Mouse (Mus musculus): ENCODE measurements around the gene Tshz2.

The Tshz2 gene

GRCm38 (mm10) chr2:170045896-170046295, 413.1 kb downstream of the Tshz2 start:
- DNase-seq (ENCODE audit: low read depth, low spot score), result peak; percentile 24

- no peak for DNase-seq (ENCODE audit: low read depth, low spot score)
These were observed 413.7 kb downstream of the Tshz2 start for GRCm38 (mm10) chr2:170046371-170047145.

- no peak for DNase-seq (ENCODE audit: low read depth, low spot score)
These were observed 416.0 kb downstream of the Tshz2 start for GRCm38 (mm10) chr2:170048831-170049230.

- DNase-seq (ENCODE audit: low read depth, low spot score), result no peak
These were observed 417.8 kb downstream of the Tshz2 start for GRCm38 (mm10) chr2:170050651-170051050.

DNA sequence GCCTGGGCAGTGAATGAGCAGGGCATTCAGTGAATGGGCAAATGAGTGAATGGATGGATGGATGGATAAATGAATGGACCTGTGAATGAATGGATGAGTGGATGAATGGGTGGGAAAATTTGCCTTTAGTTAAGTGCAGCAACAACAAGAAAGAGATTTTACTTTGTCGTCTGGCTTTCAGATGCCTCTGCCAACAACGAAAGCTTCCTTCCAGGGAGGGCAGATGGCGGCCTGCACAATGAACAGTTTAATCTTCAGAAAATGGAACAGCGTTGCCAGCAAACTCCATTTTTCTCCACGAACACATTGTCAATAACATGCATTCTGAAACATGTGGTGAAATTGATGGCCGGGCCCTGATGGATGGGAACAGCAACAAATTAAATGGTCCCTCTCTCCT, 418.6 kb downstream of the Tshz2 start:
- DNase-seq (ENCODE audit: low read depth, low spot score), result no peak

- no peak for DNase-seq (ENCODE audit: low read depth, low spot score)
These were observed 422.1 kb downstream of the Tshz2 start for GRCm38 (mm10) chr2:170054943-170055342.

- DNase-seq (ENCODE audit: low read depth, low spot score), result peak; percentile 74
These were observed 422.6 kb downstream of the Tshz2 start for GRCm38 (mm10) chr2:170055413-170055812.

DNA sequence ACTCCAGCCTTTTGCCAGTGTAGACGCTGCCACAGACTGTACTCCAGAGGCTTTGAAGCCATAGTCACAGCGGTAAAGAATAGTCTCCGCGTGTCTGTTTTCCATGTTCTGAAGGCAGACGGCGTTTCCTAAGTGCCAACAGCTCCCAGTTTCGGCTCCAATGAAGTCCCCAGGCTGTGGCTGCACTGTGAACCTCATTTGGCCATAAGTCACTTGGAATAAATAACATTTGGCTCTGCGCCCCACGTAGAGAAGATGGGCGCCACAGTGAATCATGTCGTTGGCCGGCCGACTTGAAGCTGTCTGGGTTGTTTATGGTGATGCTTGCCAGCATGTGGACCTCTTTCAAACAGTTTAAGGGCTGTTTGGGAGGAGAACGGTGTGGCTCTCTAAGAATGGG, 426.0 kb downstream of the Tshz2 start:
- DNase-seq (ENCODE audit: low read depth, low spot score), result no peak

- peak; percentile 56 for DNase-seq (ENCODE audit: low read depth, low spot score)
These were observed 427.3 kb downstream of the Tshz2 start for GRCm38 (mm10) chr2:170060066-170060465.

DNA sequence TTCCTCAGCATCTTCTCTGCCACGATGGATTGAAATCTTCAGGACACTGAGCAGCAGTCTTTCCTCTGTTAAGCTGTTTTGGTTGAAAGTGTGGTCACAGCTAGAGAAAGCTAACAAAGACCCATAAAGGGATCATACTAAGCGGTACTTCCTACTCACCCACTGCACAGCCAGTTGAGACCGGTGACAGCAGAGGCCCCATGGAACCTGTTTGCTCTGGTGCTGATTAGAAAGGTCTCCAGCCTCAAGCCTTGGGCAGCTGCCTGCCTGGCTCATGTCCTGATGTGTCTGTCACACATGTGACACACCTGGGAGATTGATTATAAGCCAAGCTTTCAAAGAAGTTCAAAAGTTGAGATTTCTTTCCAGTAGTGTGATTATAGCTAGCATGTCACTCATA, 429.6 kb downstream of the Tshz2 start:
- DNase-seq (ENCODE audit: low read depth, low spot score), result no peak

DNA sequence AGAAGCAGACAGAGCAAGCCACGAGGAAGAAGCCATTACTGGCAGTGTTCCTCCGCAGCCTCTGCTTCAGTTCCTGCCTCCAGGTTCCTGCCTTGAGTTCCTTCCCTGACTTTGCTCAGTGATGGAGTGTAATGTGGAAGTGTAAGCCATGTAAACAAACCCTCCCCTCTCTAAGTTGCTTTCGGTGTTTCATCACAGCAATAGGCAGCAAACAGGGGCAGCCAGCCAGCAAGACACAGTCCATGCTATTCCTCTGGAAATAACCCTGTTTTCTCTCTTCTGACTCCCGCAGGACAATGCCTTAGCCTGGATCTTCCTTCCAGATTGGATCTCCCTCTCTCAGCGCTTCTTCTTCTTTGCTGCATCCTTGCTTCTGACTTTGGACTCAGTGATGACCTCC, 437.2 kb downstream of the Tshz2 start:
- DNase-seq (ENCODE audit: low read depth, low spot score), result no peak

DNA sequence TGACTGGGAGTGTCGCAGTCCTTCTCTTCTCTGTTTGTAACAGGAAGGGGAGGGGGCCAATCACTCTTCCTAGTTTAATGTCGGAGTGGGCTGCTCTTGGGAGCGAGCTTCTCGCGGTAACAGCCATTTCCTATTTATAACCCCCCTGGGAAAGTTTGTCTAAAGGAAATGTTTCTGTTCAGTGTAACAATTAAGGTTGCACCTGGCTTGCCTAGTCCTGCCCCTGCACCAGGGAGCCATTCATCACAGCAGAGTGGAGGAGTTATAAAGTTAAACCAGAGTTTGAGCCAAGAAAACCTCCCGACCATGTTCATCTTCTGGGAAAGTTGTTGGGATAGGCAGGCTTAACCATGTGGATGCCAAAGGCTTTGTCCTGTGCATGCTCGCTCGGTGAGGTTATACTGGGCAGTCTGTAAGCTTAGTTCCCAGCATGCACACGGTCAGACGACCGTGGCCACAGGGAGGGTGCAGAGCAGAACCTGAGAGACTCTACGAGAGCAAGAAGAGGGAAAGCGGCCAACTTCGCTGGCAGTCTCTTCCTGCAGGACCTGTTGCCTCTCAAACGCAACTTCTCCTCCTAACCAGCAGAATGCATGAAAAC, 437.9 kb downstream of the Tshz2 start:
- DNase-seq (ENCODE audit: low read depth, low spot score), result no peak

DNA sequence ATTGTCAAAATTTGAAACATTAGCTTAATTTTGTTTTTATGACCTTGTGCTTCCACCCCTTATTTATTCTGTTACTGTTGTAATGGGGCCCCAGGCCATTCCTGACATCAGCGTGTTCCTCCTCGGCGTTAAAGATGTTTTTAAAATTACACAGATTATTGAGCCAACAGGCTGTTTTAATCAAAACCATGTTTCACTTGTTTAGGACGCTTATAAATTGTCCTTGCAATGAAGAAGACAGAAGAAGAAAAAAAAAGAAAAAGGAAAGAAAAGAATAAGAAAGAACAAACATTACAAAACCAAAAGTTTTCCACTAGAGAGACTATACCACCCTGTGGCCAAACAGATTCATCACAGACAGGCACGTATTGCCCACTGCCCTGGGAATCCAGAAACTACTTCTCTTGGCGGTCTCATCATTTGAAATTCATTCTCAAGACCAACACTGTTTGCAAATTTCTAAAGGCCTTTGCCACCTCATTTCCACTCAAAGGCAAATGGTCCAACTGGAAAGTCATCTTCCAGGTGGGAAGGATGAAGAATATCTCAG, 444.2 kb downstream of the Tshz2 start:
- DNase-seq (ENCODE audit: low read depth, low spot score), result no peak

DNA sequence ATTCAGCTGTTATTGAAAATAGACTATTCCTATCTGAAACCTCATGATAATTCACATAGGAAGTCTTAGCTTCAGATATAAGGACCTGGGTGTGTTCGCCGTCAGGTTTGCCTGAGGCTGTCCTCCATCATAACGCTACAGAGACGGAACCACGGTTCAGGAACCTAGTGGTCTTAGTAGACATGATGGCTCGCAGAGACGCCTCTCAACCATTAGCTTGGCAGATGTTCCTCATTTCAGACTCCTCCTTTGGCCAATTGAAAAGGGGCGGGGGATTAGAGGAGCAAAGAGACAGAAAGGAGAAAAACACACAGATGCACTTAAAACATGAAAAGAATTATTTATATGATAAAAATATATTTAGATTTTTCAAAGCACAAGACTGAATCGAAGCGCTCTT, 445.2 kb downstream of the Tshz2 start:
- no peak for DNase-seq (ENCODE audit: low read depth, low spot score)

- no peak for DNase-seq (ENCODE audit: low read depth, low spot score)
These were observed 445.7 kb downstream of the Tshz2 start for GRCm38 (mm10) chr2:170078442-170079017.

DNA sequence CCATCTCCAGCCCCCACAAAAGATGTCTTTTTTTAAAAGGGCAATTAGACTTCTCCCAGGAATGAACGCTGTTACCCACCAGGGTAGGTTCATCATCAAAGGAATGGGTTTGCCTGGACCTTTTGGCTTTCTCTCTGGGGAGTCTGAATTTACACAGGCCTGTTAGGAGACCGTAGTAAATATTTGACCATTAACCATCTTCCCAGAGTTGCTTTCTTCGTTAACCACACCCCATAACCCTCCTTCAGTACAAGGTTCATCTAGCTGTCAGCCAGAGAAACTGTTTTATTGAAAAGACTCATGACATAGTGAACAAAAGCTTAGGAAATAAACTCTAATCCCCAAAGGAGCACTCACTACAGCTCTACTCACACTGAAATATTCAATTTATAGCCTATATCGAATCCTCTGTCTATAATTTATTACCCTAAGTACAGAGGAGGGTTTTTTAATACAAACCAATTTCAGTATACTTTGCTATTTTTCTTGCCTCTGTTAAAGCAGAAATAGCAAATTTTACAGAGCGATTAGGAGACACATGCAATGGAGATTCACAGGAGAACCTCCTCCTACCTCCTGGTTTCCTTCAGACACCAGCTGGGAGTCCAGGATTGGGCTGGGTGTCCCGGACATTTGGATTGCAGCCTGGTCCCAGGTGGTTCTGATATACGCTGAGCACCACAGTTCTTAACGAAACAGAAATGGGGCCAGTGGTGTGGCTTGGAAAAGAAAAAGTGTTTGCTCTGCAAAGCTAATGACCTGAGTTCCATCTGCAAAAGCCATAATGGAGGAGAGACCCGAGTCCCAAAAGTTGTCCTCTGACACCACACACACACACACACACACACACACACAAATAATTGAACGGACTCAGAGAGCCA, 459.0 kb downstream of the Tshz2 start:
- no peak for DNase-seq (ENCODE audit: low read depth, low spot score)

DNA sequence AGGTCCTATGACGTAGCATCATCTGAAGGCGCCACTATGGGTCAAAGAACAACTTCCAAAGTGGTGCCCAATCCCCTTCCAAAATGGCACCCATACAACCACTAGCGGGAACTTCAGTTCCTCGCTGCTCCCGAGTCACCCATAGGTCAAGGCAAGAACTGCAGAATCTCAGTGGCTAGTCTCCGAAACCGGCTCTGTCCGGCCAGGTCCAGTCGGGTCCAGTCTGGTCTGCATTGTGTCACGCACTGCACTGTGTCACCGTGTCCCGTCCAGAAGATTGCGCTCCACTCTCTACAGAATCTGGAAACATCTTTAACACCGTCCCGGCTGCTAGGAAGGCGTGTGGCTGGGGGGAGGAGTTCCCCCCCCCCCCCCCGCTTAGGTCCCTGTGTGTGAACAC, 461.4 kb downstream of the Tshz2 start:
- DNase-seq (ENCODE audit: low read depth, low spot score), result no peak

DNA sequence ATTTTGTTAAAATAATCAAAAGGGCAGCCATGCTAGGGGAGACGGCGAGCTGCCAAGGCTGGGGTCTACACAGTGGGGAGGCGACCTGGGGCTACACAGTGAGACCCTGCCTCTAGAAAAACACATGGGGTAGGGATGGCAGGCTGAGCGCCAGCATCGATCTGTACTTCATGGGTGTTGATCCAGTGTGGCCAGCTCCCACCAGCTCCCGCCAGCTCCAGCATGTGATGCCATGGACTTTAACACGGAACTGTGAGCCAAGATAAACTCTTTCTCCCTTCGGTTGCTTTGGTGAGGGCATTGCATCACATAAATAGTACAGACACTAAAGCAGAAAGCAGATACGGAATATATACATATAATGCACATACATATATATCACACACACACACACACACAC, 462.1 kb downstream of the Tshz2 start:
- no peak for DNase-seq (ENCODE audit: low read depth, low spot score)

DNA sequence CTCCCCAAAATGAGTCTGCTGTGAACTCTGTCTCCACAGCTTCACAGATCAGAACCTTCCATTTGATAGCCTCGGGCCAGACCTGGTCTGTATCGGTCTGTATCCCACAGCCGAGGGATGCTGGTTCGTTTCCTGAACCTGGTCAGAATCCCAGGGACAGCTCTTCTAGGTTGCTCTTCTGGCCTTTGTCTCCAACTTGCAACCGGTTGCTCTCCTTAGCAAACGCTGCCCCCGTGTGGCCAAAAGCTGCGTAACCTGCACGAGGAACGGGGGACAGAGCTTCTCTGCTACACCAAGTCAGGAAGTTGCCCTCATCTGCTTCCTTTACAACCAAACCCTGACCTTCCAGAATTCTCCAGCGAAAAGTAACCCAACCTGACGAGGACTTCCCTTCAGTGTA, 468.3 kb downstream of the Tshz2 start:
- DNase-seq (ENCODE audit: low read depth, low spot score), result peak; percentile 89

- peak; percentile 52 for DNase-seq (ENCODE audit: low read depth, low spot score)
These were observed 469.1 kb downstream of the Tshz2 start for GRCm38 (mm10) chr2:170101932-170102331.

- no peak for DNase-seq (ENCODE audit: low read depth, low spot score)
These were observed 470.5 kb downstream of the Tshz2 start for GRCm38 (mm10) chr2:170103341-170103740.

DNA sequence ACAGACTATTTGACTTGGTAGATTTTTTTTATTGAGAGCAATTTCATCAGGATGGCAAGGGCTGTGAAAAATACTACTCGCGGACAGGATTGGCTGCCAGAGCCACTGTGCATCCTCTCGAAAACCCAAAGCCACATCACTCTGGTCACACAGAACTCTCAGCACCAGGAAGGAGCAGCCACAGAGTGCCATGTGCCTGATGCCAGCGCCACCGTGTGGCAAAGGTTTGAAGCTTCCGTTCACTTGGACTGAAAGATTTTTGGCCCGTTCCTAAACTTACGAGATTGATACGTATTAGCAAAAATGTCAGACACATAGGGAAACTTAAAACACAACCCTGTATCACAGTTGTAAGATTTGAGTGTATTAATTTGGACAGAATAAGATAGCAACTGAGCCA, 471.0 kb downstream of the Tshz2 start:
- DNase-seq (ENCODE audit: low read depth, low spot score), result peak; percentile 68
